Mouse (Mus musculus) hindbrain, embryonic 11.5 days (tissue): ENCODE measurements around the gene Tiam1. TPM values are rescaled to one million over a fixed set of nuclear protein-coding genes. Genes with fewer than 3 reads are reported as not detected.

ENCODE experiments used
- ATAC-seq: fragments of 200-750 bp; cut with Nextera tagmentation; 2 replicates; pipeline ENCODE4 v1.8.0; 2017; ENCODE audit warnings: mild to moderate bottlenecking, moderate TSS enrichment, moderate library complexity; ENCODE audit not compliant: low FRiP score
- DNase-seq: peaks from one replicate; pipeline ENCODE4 v3.0.0-alpha.2; 2015; ENCODE audit warnings: low spot score
- H3K27ac ChIP-seq: fragments of 300-500 bp; sonication (generic); 2 replicates; pipeline ENCODE4 v1.5.1; 2014; ENCODE audit warnings: mild to moderate bottlenecking, low read depth, low read length
- H3K27me3 ChIP-seq: fragments of 300-500 bp; sonication (generic); 2 replicates; pipeline ENCODE4 v1.6.1; 2014; ENCODE audit warnings: mild to moderate bottlenecking, low read length, moderate library complexity, mixed read lengths; ENCODE audit not compliant: control insufficient read depth, insufficient read depth
- H3K36me3 ChIP-seq: fragments of 300-500 bp; sonication (generic); 2 replicates; pipeline ENCODE4 v1.6.1; 2014; ENCODE audit warnings: mild to moderate bottlenecking, low read length, moderate library complexity, mixed read lengths; ENCODE audit not compliant: control insufficient read depth, insufficient read depth
- H3K4me1 ChIP-seq: fragments of 300-500 bp; sonication (generic); replicated peaks from 2 replicates; pipeline ENCODE4 v1.6.1; 2014; ENCODE audit warnings: low read length, mixed read lengths; ENCODE audit not compliant: control insufficient read depth, insufficient read depth
- H3K4me2 ChIP-seq: fragments of 300-500 bp; sonication (generic); replicated peaks from 2 replicates; pipeline ENCODE4 v1.6.1; 2014; ENCODE audit warnings: mild to moderate bottlenecking, low read depth, low read length
- H3K4me3 ChIP-seq: fragments of 300-500 bp; sonication (generic); 2 replicates; pipeline ENCODE4 v1.5.1; 2014; ENCODE audit warnings: low read depth, low read length
- H3K9ac ChIP-seq: fragments of 300-500 bp; sonication (generic); 2 replicates; pipeline ENCODE4 v1.6.1; 2014; ENCODE audit warnings: low read depth, low read length
- H3K9me3 ChIP-seq: fragments of 300-500 bp; sonication (generic); 2 replicates; pipeline ENCODE4 v1.6.1; 2016; ENCODE audit warnings: low read length; ENCODE audit not compliant: control insufficient read depth
- WGBS: fragments of 180-500 bp; shearing (Covaris S2); extraction: QIAGEN DNeasy Blood & Tissue Kit; methylation state at CpG from one replicate; pipeline ENCODE4 v1.1.7; 2014; 5-methylcytosine and 5-hydroxymethylcytosine counted together
- polyA plus RNA-seq: library from polyadenylated mRNA; unstranded; fragments of >200 nt; fragmentation: Nextera tagmentation; extraction: Ambion mirVana; gene quantifications from 2 replicates; pipeline ENCODE4 v1.2.1, GENCODE M21; 2014

Gene Tiam1
- polyA plus RNA-seq = 23.3 and 27.6 TPM in 2 replicates

GRCm38 (mm10) chr16:90143760-90144516, at the start of gene Tiam1:
Tiam1 (minus strand) TSS chr16:90143769.
- Histone ChIP-seq H3K9me3 (no peaks in the 10 kb centered on the region), H3K9ac (peak within 1 kb of the TSS; percentile 82), H3K4me3 (peak within 1 kb of the TSS; percentile 71), H3K4me2 (peak within 1 kb of the TSS; percentile 86), H3K36me3 (no peaks in the 10 kb centered on the region), H3K27ac (peak within 1 kb of the TSS; percentile 82), H3K4me1 (no peaks in the 10 kb centered on the region), H3K27me3 (no peaks in the 10 kb centered on the region)
- ATAC-seq (peak; percentile 98), DNase-seq (peak; percentile 97)
- WGBS = under 1% methylated on average over 64 of the region's 64 CpGs

GRCm38 (mm10) chr16:90191289-90191688, 47.7 kb upstream of the Tiam1 start:
- ATAC-seq (no peak), DNase-seq (no peak)
- no peak overlapping the region for H3K4me3 ChIP-seq

DNA sequence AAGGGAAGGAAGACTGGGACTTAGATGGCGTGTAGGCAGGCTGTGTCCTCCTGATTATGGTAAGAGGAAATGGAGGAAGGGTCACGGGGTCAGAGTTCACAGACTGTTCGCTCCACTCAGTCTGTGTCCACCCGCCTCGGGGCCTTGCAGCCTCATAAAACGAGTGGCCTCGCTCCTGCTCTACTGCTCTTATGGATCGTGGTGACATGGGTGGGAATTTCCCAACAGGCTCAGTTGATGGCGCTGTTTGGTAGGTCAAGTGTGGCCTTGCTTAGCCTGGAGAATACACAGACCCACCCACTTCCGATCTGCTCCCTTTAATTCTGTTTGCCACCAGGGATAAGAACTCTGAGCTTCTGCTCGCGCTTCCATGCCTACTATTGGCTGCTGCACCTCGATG, 43.9 kb upstream of the Tiam1 start:
- H3K4me2 ChIP-seq = no peak overlapping the region
- H3K9me3 ChIP-seq = no peaks in the 10 kb centered on the region
- DNase-seq = peak; percentile 49
- no peaks in the 10 kb centered on the region for H3K36me3 ChIP-seq
- H3K27me3 ChIP-seq = no peaks in the 10 kb centered on the region
- ATAC-seq = peak; percentile 41
- no peaks in the 10 kb centered on the region for H3K4me1 ChIP-seq
- no peak overlapping the region for H3K27ac ChIP-seq
- no peak overlapping the region for H3K9ac ChIP-seq
- H3K4me3 ChIP-seq = no peak overlapping the region
- WGBS = 38% methylated on average over 13 of the region's 13 CpGs

More at GRCm38 (mm10) chr16:90191289-90191688, 47.7 kb upstream of the Tiam1 start:
- Histone ChIP-seq H3K36me3 (no peaks in the 10 kb centered on the region), H3K27me3 (no peaks in the 10 kb centered on the region), H3K4me1 (no peaks in the 10 kb centered on the region), H3K27ac (no peak overlapping the region), H3K9ac (no peak overlapping the region), H3K9me3 (no peaks in the 10 kb centered on the region), H3K4me2 (no peak overlapping the region)
- 67% methylated on average over 6 of the region's 6 CpGs for WGBS

DNA sequence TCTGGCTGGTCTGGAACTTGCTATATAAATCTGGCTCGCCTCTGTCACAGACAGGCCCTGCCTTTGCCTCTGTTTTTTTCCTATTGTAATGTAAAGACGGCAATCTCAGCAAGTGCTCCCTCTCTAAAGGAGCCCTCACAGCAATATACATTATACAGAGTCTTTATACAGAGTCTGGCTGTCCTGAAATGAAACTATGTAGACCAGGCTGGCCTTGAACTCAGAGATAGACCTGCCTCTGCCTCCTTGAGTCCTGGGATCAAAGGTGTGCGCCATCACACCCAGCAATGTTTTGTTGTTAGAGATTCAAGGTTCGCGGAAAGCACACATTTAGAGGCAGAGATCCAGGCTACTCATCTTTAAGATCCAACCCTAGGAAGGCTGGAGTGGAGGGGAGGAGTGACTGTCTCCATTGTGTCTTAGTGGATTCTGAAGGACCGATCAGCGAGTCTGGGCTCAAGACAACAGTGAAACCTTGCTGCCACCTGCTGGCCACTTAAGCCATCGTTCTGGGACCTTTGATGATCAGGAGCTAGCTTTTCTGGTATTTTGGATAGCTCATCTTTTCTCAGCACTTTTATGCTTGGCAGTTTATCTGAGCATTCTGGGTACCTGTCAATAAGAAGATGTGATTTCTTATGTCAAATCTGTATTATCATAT, 42.5 kb upstream of the Tiam1 start:
- H3K4me2 ChIP-seq = no peak overlapping the region
- H3K4me1 ChIP-seq = no peaks in the 10 kb centered on the region
- ATAC-seq (peak; percentile 62; the same call in 1 of the 2 replicates), DNase-seq (peak; percentile 88)
- WGBS = 36% methylated on average over 8 of the region's 8 CpGs
- H3K27ac ChIP-seq = no peak overlapping the region
- no peak overlapping the region for H3K4me3 ChIP-seq
- H3K27me3 ChIP-seq = no peaks in the 10 kb centered on the region
- no peaks in the 10 kb centered on the region for H3K9me3 ChIP-seq
- no peak overlapping the region for H3K9ac ChIP-seq
- H3K36me3 ChIP-seq = no peaks in the 10 kb centered on the region

DNA sequence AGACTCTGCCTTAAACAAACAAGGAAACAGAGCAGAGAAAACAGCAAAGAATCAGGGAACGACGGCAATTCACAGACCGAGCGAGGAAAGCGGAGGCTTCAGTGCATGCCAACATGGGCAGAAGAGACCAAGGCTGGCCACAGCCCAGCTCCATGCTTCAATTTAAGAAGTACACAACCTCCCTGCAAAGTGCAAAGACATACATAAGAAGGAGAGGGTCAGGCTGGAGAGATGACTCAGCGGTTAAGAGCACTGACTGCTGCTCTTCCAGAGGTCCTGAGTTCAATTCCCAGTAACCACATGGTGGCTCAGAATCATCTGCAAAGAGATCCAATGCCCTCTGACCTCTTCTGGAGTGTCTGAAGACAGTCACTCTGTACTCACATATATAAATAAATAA, 40.6 kb upstream of the Tiam1 start:
- no peak for ATAC-seq
- H3K4me1 ChIP-seq = no peaks in the 10 kb centered on the region
- 78% methylated on average over 6 of the region's 6 CpGs for WGBS
- no peaks in the 10 kb centered on the region for H3K9me3 ChIP-seq
- H3K27me3 ChIP-seq = no peaks in the 10 kb centered on the region
- no peak overlapping the region for H3K27ac ChIP-seq
- H3K4me3 ChIP-seq = no peak overlapping the region
- H3K36me3 ChIP-seq = no peaks in the 10 kb centered on the region
- H3K4me2 ChIP-seq = no peak overlapping the region
- no peak for DNase-seq
- H3K9ac ChIP-seq = no peak overlapping the region

DNA sequence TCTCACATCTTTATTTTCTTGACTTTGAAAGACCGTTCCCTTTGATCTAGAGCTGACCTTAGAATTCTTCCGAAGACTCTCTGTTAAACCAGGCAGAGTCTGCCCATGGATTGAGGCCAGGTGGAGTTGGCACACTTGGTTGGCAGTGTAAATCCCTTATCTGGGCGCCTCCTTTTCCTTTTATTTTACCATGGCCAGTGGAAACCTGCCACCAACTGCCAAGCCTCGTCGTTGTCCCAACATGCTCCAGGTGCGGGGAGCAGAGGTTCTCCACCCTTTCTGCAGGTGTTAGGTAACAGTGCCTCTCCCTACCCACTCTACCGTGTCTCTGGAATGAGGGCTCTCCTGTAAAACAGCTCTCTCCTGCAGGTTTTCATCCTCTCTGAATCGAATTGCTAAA, 38.1 kb upstream of the Tiam1 start:
- Histone ChIP-seq H3K36me3 (no peaks in the 10 kb centered on the region), H3K27ac (no peak overlapping the region), H3K27me3 (no peaks in the 10 kb centered on the region), H3K9ac (no peak overlapping the region), H3K4me1 (no peaks in the 10 kb centered on the region; the same call in 1 of the 2 replicates), H3K9me3 (no peaks in the 10 kb centered on the region), H3K4me3 (no peak overlapping the region), H3K4me2 (no peak overlapping the region)
- ATAC-seq = no peak
- no peak for DNase-seq
- 95% methylated on average over 8 of the region's 8 CpGs for WGBS

GRCm38 (mm10) chr16:90180975-90181374, 37.4 kb upstream of the Tiam1 start:
- Histone ChIP-seq H3K36me3 (no peaks in the 10 kb centered on the region), H3K4me2 (no peak overlapping the region), H3K4me1 (no peaks in the 10 kb centered on the region; the same call in 1 of the 2 replicates), H3K9ac (no peak overlapping the region), H3K27ac (no peak overlapping the region), H3K27me3 (no peaks in the 10 kb centered on the region), H3K4me3 (no peak overlapping the region), H3K9me3 (no peaks in the 10 kb centered on the region)
- no peak for ATAC-seq
- no peak for DNase-seq
- WGBS = 84% methylated on average over 6 of the region's 6 CpGs

DNA sequence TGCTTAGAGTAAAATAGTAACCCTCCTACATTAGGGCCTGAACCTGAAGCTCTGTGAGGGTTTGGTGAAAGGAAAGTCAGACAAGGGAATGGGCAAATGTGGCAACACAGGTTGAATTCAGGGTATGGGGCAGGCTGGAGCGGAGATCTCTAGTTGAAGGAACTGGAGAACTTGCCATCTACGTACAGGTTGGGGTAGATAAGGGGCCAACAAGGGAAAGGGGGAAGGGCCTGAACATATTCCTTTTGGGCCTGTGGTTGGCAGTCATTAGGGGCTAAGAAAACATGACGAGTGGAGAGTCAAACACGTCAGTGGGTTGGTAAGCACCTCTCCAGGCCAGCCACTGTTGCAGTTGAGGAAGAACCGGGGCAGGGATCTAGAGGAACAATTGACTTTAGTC, 36.3 kb upstream of the Tiam1 start:
- Histone ChIP-seq H3K9ac (no peak overlapping the region), H3K4me3 (no peak overlapping the region), H3K36me3 (no peaks in the 10 kb centered on the region), H3K27ac (no peak overlapping the region), H3K27me3 (no peaks in the 10 kb centered on the region), H3K4me1 (no peaks in the 10 kb centered on the region; the same call in 1 of the 2 replicates), H3K4me2 (no peak overlapping the region), H3K9me3 (no peaks in the 10 kb centered on the region)
- 88% methylated on average over 5 of the region's 5 CpGs for WGBS
- no peak for DNase-seq
- ATAC-seq = no peak

GRCm38 (mm10) chr16:90178404-90178803, 34.8 kb upstream of the Tiam1 start:
- H3K27ac ChIP-seq = no peak overlapping the region
- no peaks in the 10 kb centered on the region; the same call in 1 of the 2 replicates for H3K4me1 ChIP-seq
- DNase-seq = no peak
- no peaks in the 10 kb centered on the region for H3K9me3 ChIP-seq
- H3K9ac ChIP-seq = no peak overlapping the region
- no peaks in the 10 kb centered on the region for H3K27me3 ChIP-seq
- no peaks in the 10 kb centered on the region for H3K36me3 ChIP-seq
- no peak overlapping the region for H3K4me3 ChIP-seq
- H3K4me2 ChIP-seq = no peak overlapping the region
- WGBS = 95% methylated on average over 3 of the region's 3 CpGs
- ATAC-seq = no peak
